Comparison of ENCODE assay signal across 26 mouse cellular contexts in the genomic region with DNA sequence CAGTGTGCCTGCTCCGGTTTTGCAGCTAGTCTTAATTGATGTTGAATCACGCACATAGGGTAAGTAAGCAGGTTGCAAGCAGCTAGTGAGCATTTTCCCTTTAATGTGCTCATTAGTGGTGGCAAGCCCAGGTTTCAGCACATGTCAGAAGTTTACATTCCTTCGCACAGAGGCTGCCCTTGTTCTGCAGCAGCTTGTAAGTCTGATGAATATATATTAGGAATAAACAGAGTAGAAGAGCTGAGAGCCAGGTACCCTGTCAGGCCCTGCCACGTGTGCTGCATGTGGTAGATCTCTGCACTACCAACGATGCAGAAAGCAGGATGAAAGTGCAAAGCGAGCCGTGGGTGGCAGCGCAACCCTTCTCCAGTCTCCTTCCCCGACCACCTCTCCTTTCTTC.
DNase-seq lines count a peak whose midpoint lies in the region; ATAC-seq lines count a peak whose summit lies in the region.
"Had no signal": no experiment of that assay in that cellular context is flagged by ENCODE, and none has a peak within 500 bp of the region (broad histone marks: within the 10 kb centered on the region; RNA-seq: fewer than 3 reads in every experiment).

No protein-coding gene starts in this region.

- H3K9ac ChIP-seq in forebrain, embryonic 12.5 days = no peak overlapping the region
- no peak overlapping the region for H3K9ac ChIP-seq in forebrain, embryonic 16.5 days (replicated peaks; ENCODE audit: low read depth, low read length)
- H3K9ac ChIP-seq in limb, embryonic 15.5 days = no peak overlapping the region
- no peak overlapping the region for H3K9ac ChIP-seq in intestine, embryonic 16.5 days (ENCODE audit: low read depth, low read length)
- H3K9ac ChIP-seq: embryonic facial prominence, embryonic 13.5 days; liver, embryonic 14.5 days; lung, embryonic 14.5 days; midbrain, embryonic 15.5 days had no signal

- H3K4me1 ChIP-seq in forebrain, embryonic 12.5 days = peaks cover 7% of the 10 kb centered on the region; the same call in 1 of the 2 replicates
- no peaks in the 10 kb centered on the region for H3K4me1 ChIP-seq in forebrain, embryonic 16.5 days (replicated peaks; ENCODE audit: control insufficient read depth, insufficient read depth, low read length)
- H3K4me1 ChIP-seq in limb, embryonic 15.5 days = peaks cover 7% of the 10 kb centered on the region; the same call in 1 of the 2 replicates
- no peaks in the 10 kb centered on the region for H3K4me1 ChIP-seq in intestine, embryonic 16.5 days (ENCODE audit: control insufficient read depth, insufficient read depth, low read length)
- H3K4me1 ChIP-seq: midbrain, embryonic 15.5 days had no signal

- 58% methylated on average over 9 of the region's 9 CpGs for WGBS in forebrain, embryonic 12.5 days
- WGBS in forebrain, embryonic 16.5 days = 34% methylated on average over 9 of the region's 9 CpGs
- WGBS in limb, embryonic 15.5 days = 39% methylated on average over 9 of the region's 9 CpGs
- WGBS in intestine, embryonic 16.5 days = 65% methylated on average over 9 of the region's 9 CpGs

- no peaks in the 10 kb centered on the region for H3K27me3 ChIP-seq in forebrain, embryonic 12.5 days
- H3K27me3 ChIP-seq in forebrain, embryonic 16.5 days (replicated peaks; ENCODE audit: control insufficient read depth, insufficient read depth, low read length) = no peaks in the 10 kb centered on the region
- H3K27me3 ChIP-seq in limb, embryonic 15.5 days = no peaks in the 10 kb centered on the region
- H3K27me3 ChIP-seq in intestine, embryonic 16.5 days (replicated peaks; ENCODE audit: control insufficient read depth, insufficient read depth, low read length) = no peaks in the 10 kb centered on the region
- H3K27me3 ChIP-seq: megakaryocyte, embryonic 14.5 days; midbrain, embryonic 15.5 days had no signal

- H3K4me3 ChIP-seq in forebrain, embryonic 12.5 days (replicated peaks) = no peak overlapping the region
- no peak overlapping the region for H3K4me3 ChIP-seq in forebrain, embryonic 16.5 days (replicated peaks; ENCODE audit: low read length)
- H3K4me3 ChIP-seq in limb, embryonic 15.5 days = no peak overlapping the region
- H3K4me3 ChIP-seq in intestine, embryonic 16.5 days (ENCODE audit: low read length) = no peak overlapping the region
- H3K4me3 ChIP-seq: embryonic facial prominence, embryonic 13.5 days; erythroblast, embryonic 14.5 days; hindbrain, embryonic 10.5 days; megakaryocyte, embryonic 14.5 days; midbrain, embryonic 15.5 days had no signal

- no peaks in the 10 kb centered on the region for H3K9me3 ChIP-seq in forebrain, embryonic 12.5 days
- no peaks in the 10 kb centered on the region for H3K9me3 ChIP-seq in forebrain, embryonic 16.5 days (ENCODE audit: control insufficient read depth, low read length)
- no peaks in the 10 kb centered on the region for H3K9me3 ChIP-seq in limb, embryonic 15.5 days
- H3K9me3 ChIP-seq in intestine, embryonic 16.5 days (ENCODE audit: control insufficient read depth, low read length) = no peaks in the 10 kb centered on the region
- H3K9me3 ChIP-seq: embryonic facial prominence, embryonic 13.5 days; hindbrain, embryonic 10.5 days; megakaryocyte, embryonic 14.5 days; midbrain, embryonic 15.5 days had no signal

- ATAC-seq in forebrain, embryonic 12.5 days (ENCODE audit: low FRiP score) = peak; percentile 33; the same call in 1 of the 2 replicates
- ATAC-seq in forebrain, embryonic 16.5 days = no peak
- ATAC-seq in limb, embryonic 15.5 days (ENCODE audit: insufficient number of reproducible peaks, low FRiP score, low TSS enrichment, low read depth) = peak; percentile 48; the same call in 1 of the 2 replicates
- no peak for ATAC-seq in intestine, embryonic 16.5 days
- ATAC-seq: CD4-positive, CD25-positive, alpha-beta regulatory T cell, adult 4 months; hindbrain, postnatal 0 days; intestine, postnatal 0 days; midbrain, embryonic 15.5 days had no signal

- no peak overlapping the region for H3K27ac ChIP-seq in forebrain, embryonic 12.5 days
- H3K27ac ChIP-seq in forebrain, embryonic 16.5 days (ENCODE audit: low read length) = no peak overlapping the region
- H3K27ac ChIP-seq in limb, embryonic 15.5 days = no peak overlapping the region
- H3K27ac ChIP-seq in intestine, embryonic 16.5 days (ENCODE audit: low read length) = no peak overlapping the region
- H3K27ac ChIP-seq: embryonic facial prominence, embryonic 13.5 days; hindbrain, embryonic 10.5 days; hindbrain, postnatal 0 days; liver, embryonic 14.5 days; midbrain, embryonic 15.5 days had no signal

- no peak overlapping the region for H3K4me2 ChIP-seq in forebrain, embryonic 12.5 days
- H3K4me2 ChIP-seq in forebrain, embryonic 16.5 days (ENCODE audit: low read length) = no peak overlapping the region
- 0 out of 2 replicates have a peak overlapping the region, but pooled peaks have one; percentile 2 for H3K4me2 ChIP-seq in limb, embryonic 15.5 days
- no peak overlapping the region for H3K4me2 ChIP-seq in intestine, embryonic 16.5 days (ENCODE audit: low read depth, low read length)
- H3K4me2 ChIP-seq: embryonic facial prominence, embryonic 13.5 days; heart, embryonic 11.5 days; lung, embryonic 14.5 days; midbrain, embryonic 15.5 days had no signal

- no peaks in the 10 kb centered on the region for H3K36me3 ChIP-seq in forebrain, embryonic 12.5 days (replicated peaks)
- no peaks in the 10 kb centered on the region for H3K36me3 ChIP-seq in forebrain, embryonic 16.5 days (ENCODE audit: control insufficient read depth, insufficient read depth)
- no peaks in the 10 kb centered on the region for H3K36me3 ChIP-seq in limb, embryonic 15.5 days
- H3K36me3 ChIP-seq in intestine, embryonic 16.5 days (ENCODE audit: control insufficient read depth, insufficient read depth, low read length) = no peaks in the 10 kb centered on the region
- H3K36me3 ChIP-seq: embryonic facial prominence, embryonic 13.5 days; hindbrain, embryonic 10.5 days; midbrain, embryonic 15.5 days had no signal

- DNase-seq in retina, postnatal 1 day = peak; percentile 16
- no peak for DNase-seq in retina, embryonic 14.5 days (ENCODE audit: low spot score)
- DNase-seq in kidney, postnatal 4 days = peak; percentile 22 to 23
- no peak for DNase-seq in spleen, adult 12 weeks (ENCODE audit: low spot score)
- DNase-seq: adrenal gland, postnatal 25 days; cerebellum, adult 11 months; cerebellum, postnatal 10 days; heart, adult 11 months; heart, postnatal 10 days; left cerebral cortex, postnatal 4 days; lung, embryonic 14.5 days; lung, postnatal 36 days had no signal

Comparison
In these comparisons a context has a peak if more than half of its experiments do, and no peak if none do; other contexts are left out.
1. ATAC-seq: peak in forebrain, embryonic 12.5 days (single experiment) and limb, embryonic 15.5 days (single experiment); none in forebrain, embryonic 16.5 days (single experiment) and intestine, embryonic 16.5 days (single experiment).
2. DNase-seq: peak in retina, postnatal 1 day (single experiment) and kidney, postnatal 4 days (2 of 2); none in retina, embryonic 14.5 days (single experiment) and spleen, adult 12 weeks (single experiment).